Mouse (Mus musculus): ENCODE results near the gene Zfp940.
A peak's percentile ranks its signal among the peaks of the same experiment; 100 is the strongest.
"Not testable (repeated sequence)": the region's sequence is repeated elsewhere in the genome, so short reads cannot be mapped to it uniquely, and the experiment has no call there.

The Zfp940 gene

GRCm38 (mm10) chr7:29853219-29853842 lies at the start of gene Zfp940:
TSS of gene Zfp940 (minus strand) at chr7:29853669.
- DNase-seq, result peak; percentile 91 to 95

- no peak for DNase-seq
These were observed 44.9 kb upstream of the Zfp940 start for GRCm38 (mm10) chr7:29898351-29898750.

GRCm38 (mm10) chr7:29892756-29893155 lies 39.3 kb upstream of the Zfp940 start:
- DNase-seq, result no peak

DNA sequence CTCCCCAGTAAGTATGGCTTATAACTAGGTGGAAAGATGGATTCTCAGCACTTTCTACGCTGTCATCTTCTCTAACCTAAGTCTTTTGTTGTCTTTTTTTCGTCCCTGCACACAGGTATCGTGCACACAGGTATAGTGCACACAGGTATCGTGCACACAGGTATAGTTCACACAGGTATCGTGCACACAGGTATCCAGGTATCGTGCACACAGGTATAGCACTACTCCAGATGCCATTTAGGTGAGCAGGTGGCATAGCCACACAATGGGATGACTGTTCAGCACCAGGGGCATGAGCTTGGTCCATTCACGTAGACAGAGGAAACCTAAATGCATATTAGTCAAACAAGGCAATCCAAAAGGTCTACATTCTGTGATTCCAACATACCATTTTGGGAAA lies 37.0 kb upstream of the Zfp940 start:
- DNase-seq, result no peak

DNA sequence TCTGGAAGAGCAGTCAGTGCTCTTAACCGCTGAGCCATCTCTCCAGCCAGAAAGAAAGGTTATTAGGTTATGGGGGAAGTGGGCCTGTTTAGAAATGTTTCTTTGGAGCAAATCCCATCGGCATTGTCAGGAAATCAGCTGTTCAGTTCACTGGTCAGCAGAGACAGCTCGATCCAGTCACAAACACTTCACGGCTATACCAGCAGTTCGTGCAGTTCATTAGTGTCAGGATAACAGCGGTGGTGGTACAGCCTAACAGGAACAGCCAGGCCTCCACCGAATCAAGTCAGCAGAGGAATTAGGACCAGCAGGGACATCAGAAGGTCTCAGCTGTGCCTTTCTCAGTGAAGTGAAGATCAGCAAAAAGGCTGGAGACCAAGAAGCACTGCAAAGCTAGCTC lies 27.4 kb upstream of the Zfp940 start:
- no peak for DNase-seq

- no peak for DNase-seq
These were observed 26.6 kb upstream of the Zfp940 start for GRCm38 (mm10) chr7:29880056-29880455.

DNA sequence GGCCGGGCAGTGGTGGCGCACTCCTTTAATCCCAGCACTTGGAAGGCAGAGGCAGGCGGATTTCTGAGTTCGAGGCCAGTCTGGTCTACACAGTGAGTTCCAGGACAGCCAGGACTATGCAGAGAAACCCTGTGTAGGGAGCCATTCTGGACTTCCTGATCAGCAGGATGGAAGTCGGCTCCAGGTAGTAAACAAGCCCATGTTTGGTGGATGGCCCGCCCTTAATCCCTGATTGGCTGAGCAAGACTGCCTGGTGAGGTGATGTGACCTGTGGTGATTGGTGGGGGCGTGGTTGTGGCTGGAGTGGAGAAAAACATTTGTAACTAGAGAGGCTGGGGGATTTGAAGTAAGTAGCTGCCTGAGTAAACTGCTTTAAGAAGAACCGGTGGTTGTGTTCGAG lies 24.1 kb upstream of the Zfp940 start:
- not testable (repeated sequence) for DNase-seq

GRCm38 (mm10) chr7:29874256-29874655 lies 20.8 kb upstream of the Zfp940 start:
- DNase-seq, result no peak

DNA sequence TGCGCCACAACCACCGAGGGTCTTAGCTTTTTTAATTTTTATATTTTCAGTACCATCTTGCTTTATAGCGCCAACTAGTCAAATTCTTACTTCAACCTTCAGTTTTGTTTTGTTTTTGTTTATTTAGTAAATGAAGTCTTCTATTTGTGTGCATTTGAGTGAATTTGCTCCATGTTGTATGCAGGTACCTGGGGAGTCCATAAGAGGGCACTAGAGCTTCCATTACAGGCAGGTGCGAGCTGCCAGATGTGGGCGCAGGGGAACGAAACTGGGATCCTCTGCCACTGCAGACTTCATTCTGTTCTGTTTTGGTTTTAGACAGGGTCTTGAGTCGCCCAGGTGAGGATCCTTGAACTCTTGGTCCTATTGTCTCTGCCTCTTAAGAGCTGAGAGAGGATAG lies 8.2 kb upstream of the Zfp940 start:
- DNase-seq, result no peak

DNA sequence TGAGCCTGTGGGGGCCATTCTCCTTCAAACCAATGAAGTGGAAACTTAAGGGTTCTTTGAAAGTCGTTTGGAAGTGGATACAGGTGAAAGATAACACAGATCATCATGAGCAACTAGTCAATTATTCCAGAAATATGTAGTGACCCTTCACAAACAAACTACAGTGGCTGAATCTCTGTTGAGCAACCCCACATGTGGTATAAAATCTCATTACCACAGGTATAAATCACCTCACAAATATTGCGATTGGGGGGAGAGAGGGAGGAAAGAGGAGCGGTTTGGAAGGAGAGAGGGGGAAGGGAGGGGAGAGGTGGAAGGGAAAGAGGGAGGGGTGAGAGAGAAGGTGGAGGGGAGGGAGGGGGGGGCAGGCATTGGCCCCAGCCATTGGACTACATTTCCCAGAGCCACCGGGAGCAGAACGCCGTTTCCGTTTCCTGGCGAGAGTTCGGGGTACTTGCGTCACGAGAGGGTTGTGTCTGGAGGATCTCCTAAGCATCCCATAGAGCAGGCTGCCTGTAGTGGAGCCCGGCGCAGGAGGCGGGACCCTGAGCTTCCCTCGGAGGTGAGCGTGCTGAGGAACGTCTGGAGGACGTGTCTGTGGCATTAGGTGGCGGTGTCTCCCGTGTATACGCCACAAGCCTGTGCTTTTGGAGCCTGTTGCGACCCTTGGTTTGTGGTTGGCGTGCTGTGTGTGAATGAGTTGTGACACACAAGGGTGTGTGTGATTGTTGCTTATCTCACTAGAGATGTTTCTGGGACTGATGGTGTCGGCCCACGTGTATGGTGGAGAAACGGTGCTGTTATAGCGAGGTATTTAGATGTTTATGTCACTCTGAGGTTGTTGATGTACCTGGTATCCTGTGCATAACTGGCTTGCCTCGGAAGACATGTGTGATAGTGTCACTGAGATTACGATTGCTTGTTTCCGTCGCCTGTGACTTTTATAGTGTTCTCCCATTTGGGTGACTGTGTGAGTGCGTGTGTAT lies 6.4 kb upstream of the Zfp940 start, which contains the start of gene Zfp420:
TSS of gene Zfp420 (plus strand) at position 448 of the 986 bp plus-strand sequence.
- DNase-seq, result peak; percentile 94 to 95

- peak in 1 of 2 experiments; percentile 13 for DNase-seq
These were observed 644 bp downstream of the Zfp940 start for GRCm38 (mm10) chr7:29852831-29853218.

- no peak for DNase-seq
These were observed 8.9 kb downstream of the Zfp940 start for GRCm38 (mm10) chr7:29844616-29845015.

DNA sequence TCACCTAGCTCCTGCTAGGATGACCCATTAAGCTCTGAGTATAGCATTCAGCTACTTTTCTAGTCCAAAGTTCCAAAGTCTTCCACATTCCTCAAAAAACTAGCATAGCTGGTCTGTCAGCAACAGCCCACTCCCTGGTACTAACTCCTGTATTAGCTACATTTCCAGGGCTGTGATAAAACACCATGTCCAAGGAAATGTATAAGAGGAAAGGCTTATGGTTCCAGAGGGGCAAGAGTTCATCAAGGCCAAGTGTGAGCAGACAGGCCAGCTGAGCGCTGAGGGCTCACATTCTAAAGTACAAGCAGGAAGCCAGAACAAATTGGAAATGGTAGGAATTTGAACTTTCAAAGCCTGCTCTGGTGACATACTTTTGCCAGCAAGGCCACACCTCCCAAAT lies 11.4 kb downstream of the Zfp940 start:
- DNase-seq, result no peak

- DNase-seq, result no peak
These were observed 14.2 kb downstream of the Zfp940 start for GRCm38 (mm10) chr7:29839256-29839655.

DNA sequence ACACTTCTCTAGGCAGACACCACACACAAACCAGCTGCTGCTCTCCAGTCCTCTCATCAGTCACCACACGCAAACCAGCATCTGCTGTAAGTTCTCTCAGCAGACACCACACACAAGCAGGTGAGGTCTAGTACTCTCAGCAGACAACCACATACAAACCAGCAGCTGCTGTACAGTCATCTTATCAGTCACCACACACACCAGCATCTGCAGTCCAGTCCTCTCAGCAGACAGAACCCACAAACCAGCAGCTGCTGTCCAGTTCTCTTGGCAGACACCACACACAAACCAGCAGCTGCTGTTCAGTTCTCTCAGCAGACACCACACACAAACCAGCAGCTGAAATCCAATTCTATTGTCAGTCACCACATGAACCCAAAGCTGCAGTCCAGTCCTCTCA lies 16.7 kb downstream of the Zfp940 start:
- no peak for DNase-seq

DNA sequence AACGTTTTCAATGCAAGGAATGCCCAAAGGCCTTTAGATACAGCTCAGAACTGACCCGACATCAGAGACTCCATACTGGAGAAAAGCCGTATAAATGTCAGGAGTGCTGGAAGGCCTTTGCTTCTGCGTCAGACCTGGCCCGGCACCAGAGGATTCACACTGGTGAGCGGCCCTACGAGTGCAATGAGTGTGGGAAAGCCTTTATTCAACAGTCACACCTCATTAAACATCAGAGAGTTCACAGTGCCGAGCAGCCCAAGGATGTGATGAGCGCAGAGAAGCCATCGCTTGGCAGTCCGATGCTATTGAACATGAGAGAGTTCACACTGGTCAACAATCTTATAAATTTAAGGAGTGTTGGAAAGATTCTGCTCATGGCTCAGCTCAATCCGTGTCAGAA lies 23.7 kb downstream of the Zfp940 start:
- DNase-seq, result no peak

- DNase-seq, result peak in 1 of 2 experiments; percentile 12
These were observed 25.5 kb downstream of the Zfp940 start for GRCm38 (mm10) chr7:29828001-29828400.

GRCm38 (mm10) chr7:29818619-29819254 lies 34.7 kb downstream of the Zfp940 start:
- DNase-seq, result peak; percentile 78 to 85

GRCm38 (mm10) chr7:29815910-29816429 lies 37.5 kb downstream of the Zfp940 start, which contains the start of gene Zfp790:
TSS of gene Zfp790 (plus strand) at chr7:29816114.
- peak; percentile 86 to 90 for DNase-seq

- DNase-seq, result peak in 1 of 2 experiments; percentile 22
These were observed 38.2 kb downstream of the Zfp940 start for GRCm38 (mm10) chr7:29815061-29815784.

DNA sequence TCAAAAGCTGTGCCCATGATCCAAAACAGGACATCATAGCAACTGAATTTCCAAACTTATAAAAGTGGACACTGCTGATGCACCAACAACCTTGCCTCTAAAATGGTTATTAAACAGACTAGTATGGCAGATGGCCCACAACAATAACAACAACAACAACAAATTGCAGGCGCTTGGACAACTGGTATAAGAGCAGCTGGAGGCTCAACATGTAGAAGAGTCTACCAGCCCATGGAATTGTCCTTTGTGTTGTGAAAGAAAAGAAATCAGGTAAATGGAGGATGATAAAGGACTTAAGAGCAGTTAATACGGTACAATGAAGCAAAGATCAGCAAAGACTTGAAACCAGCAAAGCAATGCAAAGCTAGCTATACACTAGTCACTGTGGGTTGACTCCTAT lies 39.1 kb downstream of the Zfp940 start:
- no peak for DNase-seq

- no peak for DNase-seq
These were observed 41.2 kb downstream of the Zfp940 start for GRCm38 (mm10) chr7:29812244-29812643.

All from cerebellum, postnatal 14 days (tissue).